Mouse (Mus musculus) embryonic facial prominence, embryonic 15.5 days (tissue): ENCODE measurements around the gene Crp. TPM values are rescaled to one million over a fixed set of nuclear protein-coding genes. Genes with fewer than 3 reads are reported as not detected.

Experiments
- ATAC-seq: fragments of 200-750 bp; cut with Nextera tagmentation; 2 replicates; pipeline ENCODE4 v1.8.0; 2017; ENCODE audit warnings: low read depth, moderate TSS enrichment; ENCODE audit not compliant: insufficient number of reproducible peaks, low FRiP score, low TSS enrichment
- H3K27ac ChIP-seq: fragments of 300-500 bp; sonication (generic); replicated peaks from 2 replicates; pipeline ENCODE4 v1.5.1; 2015; ENCODE audit warnings: mild to moderate bottlenecking, inconsistent platforms
- H3K27me3 ChIP-seq: fragments of 300-500 bp; sonication (generic); 2 replicates; pipeline ENCODE4 v1.6.1; 2015; ENCODE audit warnings: inconsistent platforms
- H3K36me3 ChIP-seq: fragments of 300-500 bp; sonication (generic); 2 replicates; pipeline ENCODE4 v1.6.1; 2015; ENCODE audit warnings: mild to moderate bottlenecking, inconsistent platforms
- H3K4me1 ChIP-seq: fragments of 300-500 bp; sonication (generic); 2 replicates; pipeline ENCODE4 v1.6.1; 2015; ENCODE audit warnings: inconsistent platforms
- H3K4me2 ChIP-seq: fragments of 300-500 bp; sonication (generic); replicated peaks from 2 replicates; pipeline ENCODE4 v1.6.1; 2015; ENCODE audit warnings: mild to moderate bottlenecking, inconsistent platforms
- H3K4me3 ChIP-seq: fragments of 300-500 bp; sonication (generic); replicated peaks from 2 replicates; pipeline ENCODE4 v1.5.1; 2015; ENCODE audit warnings: mild to moderate bottlenecking, inconsistent platforms
- H3K9ac ChIP-seq: fragments of 300-500 bp; sonication (generic); 2 replicates; pipeline ENCODE4 v1.6.1; 2015; ENCODE audit warnings: inconsistent platforms
- H3K9me3 ChIP-seq: fragments of 300-500 bp; sonication (generic); replicated peaks from 2 replicates; pipeline ENCODE4 v1.6.1; 2016; ENCODE audit warnings: inconsistent platforms
- WGBS: fragments of 180-500 bp; shearing (Covaris S2); methylation state at CpG from one replicate; pipeline ENCODE4 v1.1.7; 2015; 5-methylcytosine and 5-hydroxymethylcytosine counted together
- polyA plus RNA-seq: library from polyadenylated mRNA; unstranded; fragments of >200 nt; fragmentation: Nextera tagmentation; extraction: Ambion mirVana; gene quantifications from 2 replicates; pipeline ENCODE4 v1.2.1, GENCODE M21; 2015

Crp gene
- not detected in 2 replicates for polyA plus RNA-seq

DNA sequence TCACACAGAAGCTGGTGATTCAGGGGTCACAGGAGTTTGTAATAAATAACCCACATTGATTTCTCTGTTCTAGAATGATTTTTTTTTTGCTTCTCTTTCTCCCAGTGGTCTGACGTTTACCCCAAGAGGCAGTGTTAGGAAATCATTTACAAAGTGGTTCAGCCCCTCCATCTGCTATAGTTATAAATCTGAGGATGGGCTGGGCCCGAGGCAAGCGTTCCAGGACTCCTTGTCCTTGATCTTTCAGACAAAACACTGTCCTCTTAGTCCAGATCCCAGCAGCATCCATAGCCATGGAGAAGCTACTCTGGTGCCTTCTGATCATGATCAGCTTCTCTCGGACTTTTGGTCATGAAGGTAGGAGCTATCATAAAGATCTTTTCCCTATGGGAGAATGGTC lies at the start of gene Crp:
TSS of gene Crp (plus strand) at position 212 of the 400 bp plus-strand sequence.
- no peak for ATAC-seq
- Histone ChIP-seq H3K9me3 (no peaks in the 10 kb centered on the region), H3K36me3 (no peaks in the 10 kb centered on the region), H3K9ac (no peak within 1 kb of the TSS), H3K27ac (no peak within 1 kb of the TSS), H3K4me1 (no peaks in the 10 kb centered on the region), H3K4me3 (no peak within 1 kb of the TSS), H3K27me3 (no peaks in the 10 kb centered on the region), H3K4me2 (no peak within 1 kb of the TSS)
- WGBS: 78% methylated on average over 4 of the region's 4 CpGs

DNA sequence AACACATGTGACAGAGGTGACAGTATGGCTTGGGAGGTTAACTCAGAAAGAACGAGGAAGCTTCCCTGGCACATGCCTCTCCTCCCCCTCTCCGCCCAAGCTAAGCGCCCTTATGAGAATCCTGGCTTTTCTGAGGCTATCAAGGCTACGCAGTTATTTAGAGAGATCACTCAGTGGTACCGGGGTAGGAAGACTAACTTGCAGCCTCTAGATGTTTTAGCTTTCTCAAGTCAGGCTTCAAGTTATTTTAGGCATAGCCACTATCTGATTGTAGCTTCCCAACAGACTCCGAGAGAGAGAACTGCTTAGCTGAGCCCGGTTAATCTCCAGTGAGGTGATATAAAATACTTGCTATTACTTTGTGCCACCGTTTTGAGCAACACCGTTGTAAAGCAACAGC lies 48.5 kb upstream of the Crp start:
- no peaks in the 10 kb centered on the region for H3K27me3 ChIP-seq
- no peak for ATAC-seq
- no peaks in the 10 kb centered on the region for H3K36me3 ChIP-seq
- H3K9me3 ChIP-seq: no peaks in the 10 kb centered on the region
- H3K27ac ChIP-seq: no peak overlapping the region
- no peak overlapping the region for H3K4me3 ChIP-seq
- H3K4me1 ChIP-seq: no peaks in the 10 kb centered on the region
- no peak overlapping the region for H3K9ac ChIP-seq
- WGBS: 84% methylated on average over 9 of the region's 9 CpGs
- no peak overlapping the region for H3K4me2 ChIP-seq

DNA sequence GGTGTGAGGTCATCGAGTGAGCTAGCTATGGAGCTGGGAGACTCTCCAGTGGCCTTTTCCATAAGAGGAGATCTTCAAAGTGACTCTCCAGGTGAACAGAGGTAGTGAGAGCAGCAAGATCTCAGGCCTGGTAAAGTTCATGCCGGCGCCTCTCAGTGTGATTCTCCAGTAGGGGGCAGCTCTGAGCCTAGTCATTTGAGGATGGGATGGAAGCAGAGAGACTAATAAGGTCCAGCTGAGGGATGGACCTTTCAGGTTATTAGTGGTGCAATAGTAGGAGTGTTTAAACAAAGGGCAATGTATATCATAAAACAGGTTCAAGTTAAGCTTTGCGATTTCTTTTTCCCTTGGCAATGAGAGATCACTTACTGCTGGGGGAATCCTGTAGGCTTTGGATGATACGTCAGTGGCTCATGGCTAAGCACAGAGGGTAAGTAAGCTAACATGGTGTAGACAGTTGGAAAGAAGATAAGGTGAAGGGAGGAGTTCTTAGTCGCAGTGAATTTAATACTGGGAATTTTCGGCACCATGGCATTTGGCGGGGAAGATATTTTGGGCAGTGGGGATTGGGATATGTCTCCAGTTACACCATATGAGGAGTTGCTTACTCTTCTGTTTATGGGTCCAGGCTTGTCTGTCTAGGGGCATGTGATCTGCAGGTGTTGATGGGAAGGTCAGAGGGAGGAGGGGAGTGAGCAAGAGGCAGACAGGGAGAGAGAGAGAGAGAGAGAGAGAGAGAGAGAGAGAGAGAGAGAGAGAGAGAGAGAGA lies 47.2 kb upstream of the Crp start:
- ATAC-seq: no peak
- H3K9me3 ChIP-seq: no peaks in the 10 kb centered on the region
- no peak overlapping the region for H3K4me3 ChIP-seq
- H3K4me1 ChIP-seq: no peaks in the 10 kb centered on the region
- H3K4me2 ChIP-seq: no peak overlapping the region
- no peaks in the 10 kb centered on the region for H3K27me3 ChIP-seq
- WGBS: 49% methylated on average over 8 of the region's 8 CpGs
- no peak overlapping the region for H3K9ac ChIP-seq
- no peaks in the 10 kb centered on the region for H3K36me3 ChIP-seq
- H3K27ac ChIP-seq: no peak overlapping the region

DNA sequence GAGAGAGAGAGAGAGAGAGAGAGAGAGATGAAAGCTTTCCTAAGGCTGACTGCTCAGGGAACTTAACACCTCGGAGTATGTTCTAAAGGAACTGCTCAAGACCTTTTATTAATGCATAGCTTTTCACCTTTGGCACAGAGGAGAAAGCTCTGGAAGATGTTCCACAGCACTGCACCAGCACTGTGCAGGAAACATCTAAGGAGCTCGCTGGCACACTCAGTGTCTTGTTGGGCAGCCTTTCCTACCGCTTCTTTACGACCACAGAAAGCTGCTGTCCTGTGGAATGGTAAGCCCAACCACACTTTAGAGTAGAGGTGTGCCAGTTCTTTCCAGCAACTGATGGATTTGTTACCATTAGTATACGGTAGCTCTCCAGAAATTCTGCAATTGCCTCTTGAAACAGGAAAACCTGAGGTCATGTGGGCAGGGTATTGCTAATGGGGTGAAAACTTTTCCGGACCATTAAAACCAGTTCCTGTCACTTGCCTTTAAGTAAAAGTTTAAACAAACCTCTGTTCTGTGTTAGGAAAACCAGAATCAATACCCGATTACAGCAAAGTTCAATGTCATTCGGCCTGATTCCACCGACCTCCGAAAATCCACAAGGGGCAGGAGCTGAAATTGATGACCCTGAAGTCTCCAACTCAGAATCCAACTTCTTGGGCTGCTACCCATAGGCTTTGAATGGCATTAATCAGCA lies 46.4 kb upstream of the Crp start:
- 82% methylated on average over 10 of the region's 10 CpGs for WGBS
- Histone ChIP-seq H3K27me3 (no peaks in the 10 kb centered on the region), H3K27ac (no peak overlapping the region), H3K4me1 (no peaks in the 10 kb centered on the region), H3K9ac (no peak overlapping the region), H3K36me3 (no peaks in the 10 kb centered on the region), H3K4me2 (no peak overlapping the region), H3K4me3 (no peak overlapping the region), H3K9me3 (no peaks in the 10 kb centered on the region)
- ATAC-seq: no peak

DNA sequence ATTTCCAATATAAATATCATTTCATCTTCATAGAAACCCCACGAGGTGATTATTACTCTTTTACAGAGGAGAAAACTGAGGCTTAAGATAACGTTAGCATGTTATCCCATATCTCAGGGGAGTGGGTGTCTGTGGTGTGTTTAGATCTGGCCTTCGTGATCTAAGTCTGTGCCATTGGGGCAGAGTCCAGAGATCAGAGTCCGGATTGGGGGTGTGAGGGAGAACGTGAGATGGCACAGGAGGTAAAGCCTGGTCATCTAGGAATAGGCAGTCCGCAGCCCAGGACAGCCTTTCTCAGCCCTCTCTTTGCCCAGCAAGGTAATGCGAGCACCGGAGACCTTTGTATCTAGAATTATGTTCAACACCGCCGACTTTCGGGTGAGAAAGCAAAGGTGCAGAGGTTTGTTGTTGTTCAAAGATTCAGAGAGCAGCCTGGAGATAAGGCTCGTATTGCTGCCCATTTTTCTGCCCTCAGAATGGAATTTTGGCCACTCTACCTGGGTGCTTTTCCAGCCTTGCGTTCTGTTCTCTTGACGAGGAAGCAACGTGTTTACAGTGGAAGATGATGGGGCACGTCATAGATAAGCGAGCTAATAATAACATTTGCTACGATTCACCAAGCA lies 45.7 kb upstream of the Crp start:
- H3K27me3 ChIP-seq: no peaks in the 10 kb centered on the region
- 80% methylated on average over 18 of the region's 18 CpGs for WGBS
- H3K9ac ChIP-seq: no peak overlapping the region
- H3K4me2 ChIP-seq: no peak overlapping the region
- ATAC-seq: no peak
- no peak overlapping the region for H3K4me3 ChIP-seq
- H3K27ac ChIP-seq: no peak overlapping the region
- H3K36me3 ChIP-seq: no peaks in the 10 kb centered on the region
- H3K9me3 ChIP-seq: no peaks in the 10 kb centered on the region
- no peaks in the 10 kb centered on the region for H3K4me1 ChIP-seq

DNA sequence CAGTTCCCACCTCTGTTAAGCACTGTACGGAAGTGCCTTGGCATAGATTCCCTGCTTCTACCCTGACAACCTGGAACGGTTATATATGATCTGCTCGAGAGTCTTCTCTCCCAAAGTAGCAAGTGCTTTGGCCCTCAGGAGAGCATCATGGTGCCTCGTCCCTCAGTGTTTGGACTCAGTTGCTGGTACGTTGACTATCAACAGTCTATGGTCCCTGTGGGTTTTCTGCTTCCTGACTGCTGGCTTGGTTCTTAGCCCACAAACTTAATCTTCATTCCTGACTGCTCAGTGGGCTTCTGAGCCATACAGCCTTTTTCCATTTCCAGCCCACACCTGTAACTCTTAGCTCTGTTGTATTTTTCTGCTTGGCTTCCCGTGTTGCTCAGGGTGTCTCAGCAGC lies 44.0 kb upstream of the Crp start:
- no peak for ATAC-seq
- 66% methylated on average over 6 of the region's 6 CpGs for WGBS
- no peak overlapping the region for H3K27ac ChIP-seq

DNA sequence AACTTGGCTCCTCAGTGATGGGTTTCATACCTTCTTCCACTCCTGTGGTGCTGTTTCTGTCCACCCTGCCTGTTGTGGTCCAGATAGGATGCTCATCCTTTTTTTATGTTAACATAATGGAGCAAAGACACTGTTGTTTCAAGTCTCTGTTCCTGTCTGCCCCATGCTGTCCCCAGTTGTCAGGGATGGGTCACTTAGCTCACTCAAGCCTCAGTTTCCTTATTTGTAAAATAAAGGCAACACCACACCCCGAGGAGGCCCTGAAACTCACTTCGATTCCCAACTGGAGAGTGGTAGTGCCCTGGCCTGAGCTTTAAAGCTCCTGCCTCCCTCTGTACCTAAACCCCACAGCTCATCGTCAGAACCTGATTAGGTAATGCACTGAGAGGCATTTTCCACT lies 40.6 kb upstream of the Crp start:
- H3K4me2 ChIP-seq: no peak overlapping the region
- WGBS: 52% methylated on average over 3 of the region's 3 CpGs
- no peaks in the 10 kb centered on the region for H3K36me3 ChIP-seq
- no peaks in the 10 kb centered on the region for H3K9me3 ChIP-seq
- no peaks in the 10 kb centered on the region for H3K4me1 ChIP-seq
- no peak overlapping the region for H3K4me3 ChIP-seq
- no peak overlapping the region for H3K27ac ChIP-seq
- no peak for ATAC-seq
- no peak overlapping the region for H3K9ac ChIP-seq
- H3K27me3 ChIP-seq: no peaks in the 10 kb centered on the region

More for the DNA sequence above, 44.0 kb upstream of the Crp start:
- H3K27me3 ChIP-seq: no peaks in the 10 kb centered on the region
- H3K4me3 ChIP-seq: no peak overlapping the region
- no peaks in the 10 kb centered on the region for H3K4me1 ChIP-seq
- no peak overlapping the region for H3K9ac ChIP-seq
- H3K9me3 ChIP-seq: no peaks in the 10 kb centered on the region
- no peaks in the 10 kb centered on the region for H3K36me3 ChIP-seq
- no peak overlapping the region for H3K4me2 ChIP-seq

DNA sequence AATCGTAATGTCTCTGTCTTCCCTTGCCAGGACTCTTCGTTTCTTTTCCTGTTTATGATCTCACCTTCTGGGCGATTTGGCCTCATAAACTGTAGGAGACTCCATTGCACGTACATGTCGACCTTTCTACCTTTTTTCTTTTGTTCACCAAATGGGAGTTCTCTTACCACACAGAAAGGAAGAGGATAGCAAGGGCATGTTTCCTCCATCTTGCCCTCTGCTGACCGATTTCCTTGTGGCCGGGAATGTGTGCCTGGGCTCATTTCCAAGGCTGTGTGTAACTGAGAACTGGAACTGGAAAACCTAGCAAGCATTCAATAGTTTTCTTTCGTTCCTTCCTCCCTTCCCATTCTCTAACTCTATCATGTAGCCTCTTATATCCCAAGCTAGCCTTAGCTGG lies 38.2 kb upstream of the Crp start:
- no peak overlapping the region for H3K4me3 ChIP-seq
- H3K36me3 ChIP-seq: no peaks in the 10 kb centered on the region
- H3K9me3 ChIP-seq: no peaks in the 10 kb centered on the region
- no peaks in the 10 kb centered on the region for H3K4me1 ChIP-seq
- H3K27ac ChIP-seq: no peak overlapping the region
- no peak for ATAC-seq
- no peak overlapping the region for H3K9ac ChIP-seq
- 73% methylated on average over 8 of the region's 8 CpGs for WGBS
- no peaks in the 10 kb centered on the region for H3K27me3 ChIP-seq
- no peak overlapping the region for H3K4me2 ChIP-seq

DNA sequence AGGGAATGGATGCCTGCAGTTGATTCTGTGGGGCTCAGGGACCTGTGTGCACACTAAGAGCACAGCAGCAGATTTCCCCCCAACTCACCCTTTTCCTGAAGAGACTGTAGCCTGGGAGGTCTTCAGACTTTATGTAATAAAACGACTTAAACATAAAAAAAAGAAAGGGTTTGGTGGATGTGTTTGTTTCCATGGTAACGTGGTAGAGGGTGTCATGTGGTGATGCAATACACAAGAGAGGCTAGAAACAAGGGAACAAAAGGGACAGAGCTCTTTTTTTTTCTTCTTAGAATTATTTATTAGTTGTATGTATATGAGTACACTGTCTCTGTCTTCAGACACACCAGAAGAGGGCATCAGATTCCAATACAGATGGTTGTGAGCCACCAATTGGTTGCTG lies 32.4 kb upstream of the Crp start:
- no peak for ATAC-seq
- H3K27me3 ChIP-seq: no peaks in the 10 kb centered on the region
- no peaks in the 10 kb centered on the region for H3K9me3 ChIP-seq
- no peaks in the 10 kb centered on the region for H3K4me1 ChIP-seq
- H3K4me2 ChIP-seq: no peak overlapping the region
- 61% methylated on average over 2 of the region's 2 CpGs for whole genome bisulfite sequencing
- no peak overlapping the region for H3K4me3 ChIP-seq
- no peak overlapping the region for H3K27ac ChIP-seq
- H3K36me3 ChIP-seq: no peaks in the 10 kb centered on the region
- no peak overlapping the region for H3K9ac ChIP-seq

DNA sequence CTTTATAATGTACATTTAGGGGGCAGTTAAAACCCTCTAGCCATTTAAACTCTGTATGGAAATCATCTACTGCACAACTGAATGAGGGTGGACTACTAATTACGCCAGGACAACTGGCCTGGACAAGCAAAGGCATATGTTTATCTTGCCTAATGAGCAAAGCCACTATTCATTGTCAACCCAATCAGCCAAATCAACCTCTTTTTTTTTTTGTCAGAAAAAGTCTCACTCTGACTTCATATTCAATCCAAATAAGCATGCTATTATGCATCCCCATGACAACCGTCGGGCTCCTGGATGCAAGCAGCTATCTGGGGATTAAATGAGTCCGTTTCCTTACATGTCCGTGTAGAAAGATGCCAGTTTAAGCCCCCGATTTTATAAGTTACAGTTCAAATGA lies 30.3 kb upstream of the Crp start:
- no peaks in the 10 kb centered on the region for H3K4me1 ChIP-seq

DNA sequence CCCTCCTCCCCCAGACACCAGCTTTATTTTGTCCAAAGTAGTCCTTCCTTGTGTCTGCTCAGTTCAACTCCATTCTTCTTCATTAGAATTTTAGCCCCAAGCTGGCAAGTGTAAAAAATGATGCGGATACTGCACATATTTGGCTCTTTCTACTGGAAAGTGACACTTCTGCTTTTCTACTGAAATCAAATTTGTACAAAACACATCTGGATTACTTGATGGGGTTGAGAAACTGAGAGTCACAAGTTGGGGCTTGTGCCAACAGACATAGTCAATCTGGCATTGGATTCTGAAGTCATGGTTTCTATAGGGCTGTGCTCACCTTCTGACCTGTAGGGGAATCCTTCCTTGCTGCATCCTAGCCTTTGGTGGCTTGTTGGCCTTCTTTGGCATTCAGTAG lies 27.1 kb upstream of the Crp start:
- Histone ChIP-seq H3K36me3 (no peaks in the 10 kb centered on the region), H3K9ac (no peak overlapping the region), H3K27ac (no peak overlapping the region), H3K27me3 (no peaks in the 10 kb centered on the region), H3K4me3 (no peak overlapping the region), H3K4me1 (no peaks in the 10 kb centered on the region), H3K9me3 (no peaks in the 10 kb centered on the region), H3K4me2 (no peak overlapping the region)
- 82% methylated on average over 1 of the region's 1 CpGs for WGBS
- no peak for ATAC-seq

More for the DNA sequence above, 30.3 kb upstream of the Crp start:
- Histone ChIP-seq H3K9ac (no peak overlapping the region), H3K27me3 (no peaks in the 10 kb centered on the region), H3K4me2 (no peak overlapping the region), H3K4me3 (no peak overlapping the region), H3K36me3 (no peaks in the 10 kb centered on the region), H3K27ac (no peak overlapping the region), H3K9me3 (no peaks in the 10 kb centered on the region)
- 60% methylated on average over 6 of the region's 6 CpGs for WGBS
- no peak for ATAC-seq
